9 mouse cellular contexts compared by ENCODE assay signal in genomic region chr3:60320213-60320936, GRCm38 (mm10).
DNase-seq lines count a peak whose midpoint lies in the region; ATAC-seq and TF ChIP-seq lines count a peak whose summit lies in the region.
"Had no signal": no experiment of that assay in that cellular context is flagged by ENCODE, and none has a peak within 500 bp of the region (broad histone marks: within the 10 kb centered on the region; RNA-seq: fewer than 3 reads in every experiment).

No protein-coding gene starts in this region.

- H3K4me3 ChIP-seq in thymus, adult 2 months (ENCODE audit: control insufficient read depth, insufficient read depth, low read length): no peak overlapping the region
- H3K4me3 ChIP-seq in midbrain, embryonic 16.5 days (ENCODE audit: low read depth, low read length): no peak overlapping the region

- no peak overlapping the region for H3K9ac ChIP-seq in midbrain, embryonic 16.5 days (ENCODE audit: low read depth, low read length)

- H3K4me2 ChIP-seq in midbrain, embryonic 16.5 days (ENCODE audit: low read length): no peak overlapping the region

- TF ChIP-seq CTCF in thymus, adult 2 months (IDR thresholded peaks at IDR 0.05; ENCODE audit: borderline replicate concordance, control insufficient read depth, extremely low read depth, insufficient read depth, low read length, poor library complexity): no peak

- H3K36me3 ChIP-seq in thymus, adult 2 months (ENCODE audit: control insufficient read depth, insufficient read depth, low read length): no peaks in the 10 kb centered on the region
- H3K36me3 ChIP-seq in midbrain, embryonic 16.5 days (ENCODE audit: control insufficient read depth, insufficient read depth, low read length): no peaks in the 10 kb centered on the region

- ATAC-seq in hematopoietic stem cell, adult 5-6 weeks (replicated peaks in 1 of 2; ENCODE audit: insufficient read depth in 1 of 2, low FRiP score in 2 of 2, low TSS enrichment in 1 of 2, low read depth in 1 of 2, poor library complexity in 2 of 2, severe bottlenecking in 2 of 2): peak; percentile 95 to 98
- ATAC-seq in midbrain, embryonic 16.5 days: no peak

- 82% methylated on average over 1 of the region's 1 CpGs for WGBS in thymus, adult 2 months
- 58% methylated on average over 1 of the region's 1 CpGs for WGBS in midbrain, embryonic 16.5 days

- H3K27ac ChIP-seq in thymus, adult 2 months (ENCODE audit: control insufficient read depth, insufficient read depth, low read length): no peak overlapping the region
- H3K27ac ChIP-seq in midbrain, embryonic 16.5 days (ENCODE audit: low read length): no peak overlapping the region

- TF ChIP-seq POLR2A in thymus, adult 2 months (IDR thresholded peaks at IDR 0.05; ENCODE audit: control insufficient read depth, extremely low read depth, insufficient read depth, low read length, poor library complexity): no peak

- H3K27me3 ChIP-seq in thymus, adult 2 months (ENCODE audit: control insufficient read depth, insufficient read depth, low read length): no peaks in the 10 kb centered on the region
- H3K27me3 ChIP-seq in midbrain, embryonic 16.5 days (ENCODE audit: control insufficient read depth, insufficient read depth, low read depth, low read length): no peaks in the 10 kb centered on the region

- no peaks in the 10 kb centered on the region for H3K4me1 ChIP-seq in thymus, adult 2 months (replicated peaks; ENCODE audit: control insufficient read depth, insufficient read depth, low read length)
- no peaks in the 10 kb centered on the region for H3K4me1 ChIP-seq in midbrain, embryonic 16.5 days (ENCODE audit: control insufficient read depth, insufficient read depth, low read length)

- peak; percentile 26 to 39 for DNase-seq in heart, adult 18-20 months
- DNase-seq in heart, adult 8-10 months (ENCODE audit: low spot score): no peak
- peak; percentile 54 for DNase-seq in lung, postnatal 36 days
- DNase-seq in thymus, adult 2 months: peak; percentile 63
- DNase-seq in adrenal gland, postnatal 4 days (ENCODE audit: low spot score in 2 of 2): no peak
- DNase-seq in Muller cell, postnatal 12 days (ENCODE audit: inconsistent ontology term): no peak
- DNase-seq: right cerebral cortex, postnatal 4 days had no signal

- no peaks in the 10 kb centered on the region for H3K9me3 ChIP-seq in midbrain, embryonic 16.5 days (replicated peaks; ENCODE audit: control insufficient read depth, low read length, poor library complexity, severe bottlenecking)

Comparison
In these comparisons a context has a peak if more than half of its experiments do, and no peak if none do; other contexts are left out.
1. DNase-seq: peak in heart, adult 18-20 months (2 of 2), lung, postnatal 36 days (single experiment) and thymus, adult 2 months (single experiment); none in heart, adult 8-10 months (single experiment), adrenal gland, postnatal 4 days (0 of 2) and Muller cell, postnatal 12 days (single experiment).